Mouse (Mus musculus) lung, postnatal 0 days (tissue): ENCODE results near the gene Epb41l3.

Source experiments
- CTCF ChIP-seq: IDR thresholded peaks from 2 replicates; pipeline ENCODE4 v1.5.1; 2016; ENCODE audit warnings: antibody characterized with exemption, mild to moderate bottlenecking
- EP300 ChIP-seq: IDR thresholded peaks from 2 replicates; pipeline ENCODE4 v1.6.1; 2016; ENCODE audit warnings: antibody characterized with exemption, mild to moderate bottlenecking, control low read depth

GRCm38 (mm10) chr17:69265759-69266463, 190.4 kb downstream of the Epb41l3 start:
- TF ChIP-seq EP300 (no peak), CTCF (no peak)
